Mouse (Mus musculus): ENCODE measurements around the gene Klhl31.

Gene Klhl31

DNA sequence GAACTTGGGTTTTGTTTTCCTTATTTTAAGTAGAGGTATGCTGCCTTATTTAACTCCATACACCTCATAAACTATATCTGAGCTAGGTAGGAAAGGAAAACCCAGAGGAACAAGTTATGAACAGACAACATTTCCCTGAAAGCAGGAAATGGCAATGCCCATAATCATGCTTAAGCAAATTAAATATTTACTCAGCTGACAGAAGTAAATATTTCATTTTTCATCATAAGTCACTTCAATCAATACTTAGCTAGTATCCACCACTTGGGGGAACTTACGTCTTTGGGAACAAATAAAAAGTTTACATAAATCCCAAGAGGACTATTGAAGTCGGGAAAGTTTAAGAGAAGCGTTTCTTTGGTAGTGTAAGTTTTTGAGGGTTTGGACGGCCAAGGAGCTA is 67.2 kb downstream of the Klhl31 start:
- no peak for DNase-seq (ENCODE audit: low spot score in 2 of 2)

DNA sequence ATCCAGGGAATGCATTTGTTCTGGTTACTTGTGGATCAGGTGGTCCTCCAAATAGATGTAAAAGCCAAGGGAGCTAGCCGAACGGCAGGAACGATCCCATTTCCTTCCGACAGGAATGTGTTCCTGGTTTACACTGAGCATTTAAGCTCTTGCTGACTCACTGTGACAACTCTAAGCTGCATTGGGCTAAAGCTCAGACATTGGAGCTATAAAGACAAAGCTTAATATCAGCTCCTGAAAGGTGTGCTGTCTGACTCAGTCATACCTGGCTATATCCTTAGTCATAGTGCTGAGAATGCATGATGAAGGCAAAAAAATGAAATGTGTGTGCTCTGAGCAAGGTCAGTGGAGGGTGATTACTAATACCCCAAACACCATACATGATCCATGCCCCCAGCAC is 67.8 kb downstream of the Klhl31 start:
- DNase-seq (ENCODE audit: low spot score in 2 of 2): no peak

DNA sequence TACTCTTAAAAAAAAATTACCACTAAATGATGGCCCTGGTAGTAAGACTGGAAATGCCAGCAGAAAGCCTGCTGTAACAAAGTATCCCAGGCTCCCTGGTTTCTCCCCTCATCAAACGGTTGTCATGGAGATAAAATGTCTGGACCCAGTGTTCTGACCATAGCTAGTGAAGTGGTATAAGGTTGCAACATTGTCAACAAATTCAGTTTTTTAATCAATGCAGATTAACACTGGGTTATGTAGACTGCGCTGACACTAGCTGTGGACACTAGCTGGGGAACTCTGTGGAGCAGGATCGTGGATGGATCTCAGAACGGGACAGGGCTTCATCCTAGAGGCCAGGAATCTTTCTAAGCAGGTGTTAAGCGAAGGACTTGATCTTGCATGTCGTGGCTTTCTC is 70.2 kb downstream of the Klhl31 start:
- no peak for DNase-seq (ENCODE audit: low spot score in 2 of 2)

DNA sequence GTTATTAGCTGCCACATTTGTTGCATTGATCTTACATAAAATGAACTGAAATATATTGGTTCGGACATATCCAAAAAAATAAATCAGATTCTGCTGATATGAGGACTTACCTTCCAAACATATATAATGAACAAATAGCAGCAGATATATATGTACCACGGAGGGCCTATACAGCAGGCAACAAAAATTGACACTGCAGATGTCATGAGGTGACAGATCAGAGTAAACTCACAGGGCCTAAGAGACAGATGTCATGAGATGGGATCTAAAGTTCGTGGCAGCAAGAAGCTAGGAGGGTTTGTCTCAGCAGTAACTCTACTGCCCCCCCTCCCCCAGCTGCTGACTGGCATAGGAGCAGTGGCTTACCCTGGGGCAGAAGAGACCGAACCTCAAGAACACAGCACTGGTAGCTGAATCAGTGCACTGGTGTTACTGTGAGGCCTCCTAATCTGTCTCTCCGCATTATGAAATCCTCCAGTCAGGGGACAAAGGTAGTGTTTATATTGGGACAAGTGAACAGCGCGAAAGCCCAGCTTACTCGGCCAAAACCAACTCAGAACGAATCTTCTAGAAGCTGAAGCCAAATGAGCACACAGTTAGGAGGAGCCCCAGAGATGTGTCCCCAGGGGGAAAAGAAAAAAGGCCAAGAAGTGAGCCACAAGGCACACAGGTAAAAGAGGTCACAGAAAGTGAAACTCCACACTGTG is 71.3 kb downstream of the Klhl31 start:
- DNase-seq (ENCODE audit: low spot score in 2 of 2): no peak

DNA sequence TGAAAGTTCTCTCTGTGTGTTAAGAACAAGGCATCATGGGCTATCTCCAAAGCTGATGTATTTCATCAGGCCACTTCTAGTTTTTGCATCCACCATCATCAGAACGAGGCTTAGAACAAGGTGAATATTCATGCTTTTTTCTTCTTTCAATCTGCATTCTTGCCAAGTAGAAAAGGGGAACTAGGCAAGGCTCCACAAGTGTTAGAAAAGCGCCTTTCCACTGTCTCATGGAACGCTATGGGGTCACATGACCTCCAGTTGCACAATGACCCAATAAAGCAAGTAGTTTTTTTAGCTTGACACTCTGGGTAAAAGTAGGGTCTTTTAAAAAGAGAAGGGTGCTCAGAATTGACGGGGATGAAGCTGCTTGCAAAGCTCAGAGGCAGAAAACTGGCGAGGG is 72.7 kb downstream of the Klhl31 start:
- DNase-seq (ENCODE audit: low spot score in 2 of 2): no peak

All from urinary bladder, postnatal 36 days (tissue).